Mouse (Mus musculus) spleen, postnatal 14 days (tissue): ENCODE measurements at regions not wholly inside any gene's neighbourhood (a gene's known extent, or its start where the extent isn't known, plus 50 kb on each side); places are given as distances from the start of the nearest gene placed in this dataset.
"Not testable (repeated sequence)": the region's sequence is repeated elsewhere in the genome, so short reads cannot be mapped to it uniquely, and the experiment has no call there.

Source experiments
- DNase-seq, 2 experiments: peaks; one replicate each; pipeline ENCODE4 v3.0.0; 2021 to 2022; ENCODE audit warnings: low spot score in 2 of 2

DNA sequence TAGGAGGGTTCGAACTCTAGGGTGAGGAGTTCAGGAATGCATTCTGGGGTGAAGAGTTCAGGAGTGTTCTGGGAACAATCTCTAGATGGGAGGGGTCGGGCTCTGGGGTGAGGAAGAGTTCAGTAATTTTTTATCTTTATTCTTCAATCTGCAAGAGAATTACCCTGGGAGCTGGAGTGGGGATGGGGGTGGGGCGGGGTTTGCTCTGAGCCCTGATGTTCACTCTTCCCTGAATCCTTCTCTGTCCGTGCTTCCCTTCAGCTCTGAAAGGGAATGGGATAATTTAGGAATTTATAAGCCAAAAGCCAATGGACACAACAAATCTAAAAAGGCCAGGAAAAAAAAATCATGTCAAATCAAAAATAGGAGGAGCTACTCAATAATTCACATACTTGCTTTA is 122.8 kb upstream of the Trim24 start:
- DNase-seq: not testable (repeated sequence)

DNA sequence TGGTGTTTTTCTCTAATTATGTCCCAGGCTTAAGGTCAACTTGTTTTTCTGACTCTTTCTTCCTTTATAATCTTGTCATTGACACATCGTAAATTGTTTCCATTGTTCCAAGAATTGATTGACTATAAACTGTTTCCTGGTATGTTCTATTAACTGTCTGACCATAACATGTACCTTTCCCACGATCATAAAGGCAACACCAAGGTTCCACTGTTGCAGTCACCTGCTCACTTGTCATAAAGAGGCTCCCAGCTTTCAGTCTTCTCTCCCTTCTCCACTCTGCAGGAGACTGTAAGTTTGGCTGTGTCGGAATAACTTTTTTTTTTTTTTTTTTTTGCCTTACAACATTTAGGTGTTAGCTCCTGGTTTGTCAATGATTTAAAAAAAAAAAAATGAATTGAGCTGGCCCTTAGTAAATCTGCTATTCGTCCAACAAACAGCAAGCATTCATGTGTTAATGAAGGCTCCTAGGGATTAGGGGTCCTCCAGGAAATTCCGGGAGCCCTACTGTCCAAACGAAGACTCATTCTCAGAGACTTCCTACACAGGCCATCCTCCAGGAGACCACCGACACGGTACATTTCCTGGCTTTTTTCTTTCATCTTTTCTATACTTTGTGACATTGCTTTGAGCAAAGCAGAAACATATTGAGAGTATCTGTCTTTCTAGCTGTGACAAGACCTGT is 122.2 kb upstream of the Trim24 start:
- no peak for DNase-seq

- DNase-seq: no peak
Observed at GRCm38 (mm10) chr6:37749016-37749415, 121.6 kb upstream of the Trim24 start.

- DNase-seq: no peak
Observed at GRCm38 (mm10) chr6:37750271-37750670, 120.3 kb upstream of the Trim24 start.

DNA sequence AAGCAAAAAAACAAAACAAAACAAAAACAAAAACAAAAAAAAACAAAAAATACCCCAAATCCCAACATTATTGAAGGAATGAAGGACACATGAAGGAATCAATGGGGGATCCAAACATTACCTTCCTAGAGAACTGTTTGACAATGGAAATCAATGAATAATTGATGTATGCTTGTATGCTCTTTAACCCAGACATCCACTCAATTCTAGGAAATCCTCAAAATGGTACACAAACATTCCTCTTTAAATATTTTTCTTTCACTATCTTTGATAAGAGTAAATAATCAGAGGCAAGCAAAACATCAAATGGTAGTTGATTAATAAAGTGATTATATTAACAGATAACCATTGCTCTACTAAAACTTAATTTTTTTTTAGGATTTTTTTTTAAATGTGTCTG is 118.9 kb upstream of the Trim24 start:
- DNase-seq: no peak

- not testable (repeated sequence) for DNase-seq
Observed at GRCm38 (mm10) chr6:37761003-37761402, 109.6 kb upstream of the Trim24 start.

DNA sequence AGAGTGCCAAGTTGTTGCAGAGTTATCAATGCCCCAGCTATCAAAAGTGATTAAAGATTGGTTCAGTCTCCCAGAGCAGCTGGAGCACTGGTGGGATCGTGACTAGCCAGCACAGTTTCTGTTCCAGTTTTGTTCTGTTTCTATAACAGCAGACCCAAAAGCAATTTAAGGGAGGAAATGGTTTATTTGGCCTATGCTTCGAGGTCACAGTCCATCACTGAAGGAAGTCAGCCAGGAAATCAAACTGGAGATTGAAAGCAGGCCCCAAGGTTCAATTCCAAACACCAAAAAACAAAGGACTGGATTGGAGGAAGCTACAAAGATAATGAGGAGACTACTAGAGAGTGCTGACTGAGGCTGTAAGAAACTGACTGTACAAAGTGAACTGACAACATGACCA is 107.6 kb upstream of the Trim24 start:
- DNase-seq: no peak

DNA sequence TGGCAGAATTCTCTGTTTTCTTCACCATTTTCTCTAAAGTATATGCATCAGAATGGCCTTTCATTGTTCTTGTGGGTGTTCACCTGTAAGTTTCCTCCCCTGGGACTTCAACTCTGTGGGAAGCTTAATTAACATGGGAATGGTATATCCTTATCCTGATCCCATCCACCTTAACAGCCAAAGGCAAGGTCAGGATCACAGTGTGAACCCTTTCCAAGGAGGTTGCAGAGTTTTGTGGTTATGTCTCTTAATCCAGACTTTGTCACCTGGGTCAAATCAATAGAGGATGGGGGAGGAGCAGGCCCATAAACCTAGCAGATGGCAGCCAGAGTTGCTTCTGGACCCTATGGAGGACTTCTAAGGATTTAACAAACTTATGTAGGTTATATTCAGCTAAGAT is 102.9 kb upstream of the Trim24 start:
- no peak for DNase-seq

DNA sequence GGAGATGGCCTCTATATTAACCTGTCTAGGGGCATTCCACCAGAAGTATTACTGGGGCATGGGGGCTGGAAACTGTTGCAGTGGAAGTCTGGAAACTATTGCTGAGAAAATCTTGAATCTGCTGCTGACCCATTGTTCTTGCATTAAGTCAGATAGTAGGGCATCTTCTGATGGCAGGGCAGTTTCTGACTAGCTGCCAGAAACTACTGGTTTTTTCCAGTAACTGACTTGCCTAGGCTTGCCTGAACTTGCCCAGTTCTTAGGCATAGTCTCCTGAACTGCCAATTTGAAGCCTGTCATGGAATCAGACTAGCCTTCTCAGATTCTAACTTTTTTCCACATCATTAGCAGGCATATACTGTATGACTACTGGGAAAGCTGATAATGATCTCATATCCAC is 97.3 kb upstream of the Trim24 start:
- DNase-seq: no peak

- DNase-seq: no peak
Observed at GRCm38 (mm10) chr6:37775151-37775550, 95.5 kb upstream of the Trim24 start.

GRCm38 (mm10) chr6:37779893-37780292 is 90.7 kb upstream of the Trim24 start:
- DNase-seq: no peak

- no peak for DNase-seq
Observed at GRCm38 (mm10) chr6:37781894-37782293, 88.7 kb upstream of the Trim24 start.

GRCm38 (mm10) chr6:37785280-37785679 is 85.3 kb upstream of the Trim24 start:
- not testable (repeated sequence) for DNase-seq

- DNase-seq: no peak
Observed at GRCm38 (mm10) chr6:37785741-37786140, 84.9 kb upstream of the Trim24 start.

GRCm38 (mm10) chr6:37787858-37788257 is 82.8 kb upstream of the Trim24 start:
- DNase-seq: not testable (repeated sequence)

DNA sequence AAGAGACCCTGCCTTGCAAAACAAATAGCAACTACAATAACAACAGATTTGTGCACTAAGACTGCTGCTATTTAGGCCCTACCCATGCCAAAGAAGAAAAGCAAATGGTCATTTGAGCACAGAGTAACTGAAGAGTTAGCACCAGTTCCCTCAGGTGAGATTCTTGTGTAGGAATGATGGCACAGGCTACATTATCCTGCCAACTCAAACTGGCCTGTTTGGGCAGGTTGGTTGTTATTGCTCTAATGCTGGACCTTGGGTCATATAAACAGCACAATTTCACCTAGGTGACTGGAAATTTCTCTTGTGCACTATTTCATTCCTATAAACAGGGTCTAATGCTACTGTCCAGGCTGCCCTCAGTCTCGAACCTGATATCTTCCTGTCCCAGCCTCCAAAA is 79.7 kb upstream of the Trim24 start:
- DNase-seq: no peak

GRCm38 (mm10) chr6:37794211-37794610 is 76.4 kb upstream of the Trim24 start:
- DNase-seq: no peak

DNA sequence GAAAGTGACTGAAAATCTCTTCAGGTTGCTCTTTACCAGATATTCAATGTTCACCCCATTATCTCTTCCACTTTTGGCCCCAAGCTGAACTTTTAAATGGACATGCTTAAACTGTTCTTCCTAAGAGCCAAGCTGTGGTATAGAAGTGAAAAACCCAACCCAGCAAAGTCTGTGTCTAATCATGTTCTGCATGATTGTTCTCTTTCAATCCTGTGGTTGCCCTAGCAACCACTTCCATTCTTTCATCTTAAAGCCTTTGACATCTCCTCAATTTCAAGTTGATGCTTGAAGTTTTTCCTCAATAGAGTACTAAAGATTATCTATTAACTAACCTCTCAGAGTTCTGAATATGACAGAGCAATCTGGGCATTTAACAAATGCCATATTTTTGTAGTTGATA is 75.6 kb upstream of the Trim24 start:
- DNase-seq: no peak

GRCm38 (mm10) chr6:37803231-37803630 is 67.4 kb upstream of the Trim24 start:
- DNase-seq: no peak

- DNase-seq: not testable (repeated sequence)
Observed at GRCm38 (mm10) chr6:37805896-37806295, 64.7 kb upstream of the Trim24 start.

- not testable (repeated sequence) for DNase-seq
Observed at GRCm38 (mm10) chr6:37806529-37807191, 64.0 kb upstream of the Trim24 start.

DNA sequence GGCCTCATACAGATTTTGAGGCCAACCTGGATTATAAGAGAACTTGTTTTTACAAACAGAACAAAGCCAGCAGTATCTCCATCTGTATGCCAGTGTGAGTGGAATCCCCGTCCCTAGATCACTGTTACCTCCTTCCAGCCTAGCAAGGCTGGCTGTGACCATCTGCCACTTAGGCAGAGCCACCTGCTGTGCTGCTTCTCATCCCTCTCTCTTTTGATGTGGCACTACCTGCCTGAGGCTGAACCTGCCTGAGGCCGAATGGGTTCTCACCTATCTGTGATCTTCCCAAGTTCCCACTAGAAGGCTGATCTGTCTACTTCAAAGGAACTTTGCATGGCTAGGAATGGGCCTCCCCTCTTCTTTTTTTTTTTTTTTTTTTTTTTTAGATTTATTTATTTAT is 55.4 kb upstream of the Trim24 start:
- not testable (repeated sequence) for DNase-seq
